Mouse (Mus musculus) intestine, embryonic 14.5 days (tissue): ENCODE data around the gene Cntnap5a. TPM values are rescaled to one million over a fixed set of nuclear protein-coding genes. Genes with fewer than 3 reads are reported as not detected.

ENCODE experiments used
- ATAC-seq: fragments of 200-750 bp; cut with Nextera tagmentation; replicated peaks from 2 replicates; pipeline ENCODE4 v1.8.0; 2017; ENCODE audit warnings: low read depth, moderate number of reproducible peaks, moderate TSS enrichment, moderate library complexity; ENCODE audit not compliant: low FRiP score, low TSS enrichment
- DNase-seq: peaks from one replicate; pipeline ENCODE4 v3.0.0-alpha.2; 2018; ENCODE audit warnings: low spot score
- H3K27ac ChIP-seq: fragments of 300-500 bp; sonication (generic); 2 replicates; pipeline ENCODE4 v1.5.1; 2014; ENCODE audit warnings: low read depth, mild to moderate bottlenecking, control low read depth
- H3K27me3 ChIP-seq: fragments of 300-500 bp; sonication (generic); replicated peaks from 2 replicates; pipeline ENCODE4 v1.6.1; 2014; ENCODE audit warnings: low read length, control low read depth; ENCODE audit not compliant: control insufficient read depth, insufficient read depth
- H3K36me3 ChIP-seq: fragments of 300-500 bp; sonication (generic); 2 replicates; pipeline ENCODE4 v1.6.1; 2014; ENCODE audit warnings: low read length, control low read depth; ENCODE audit not compliant: control insufficient read depth, insufficient read depth
- H3K4me1 ChIP-seq: fragments of 300-500 bp; sonication (generic); replicated peaks from 2 replicates; pipeline ENCODE4 v1.6.1; 2014; ENCODE audit warnings: low read length, control low read depth, mixed read lengths; ENCODE audit not compliant: control insufficient read depth, insufficient read depth
- H3K4me2 ChIP-seq: fragments of 300-500 bp; sonication (generic); 2 replicates; pipeline ENCODE4 v1.6.1; 2014; ENCODE audit warnings: low read length
- H3K4me3 ChIP-seq: fragments of 300-500 bp; sonication (generic); 2 replicates; pipeline ENCODE4 v1.5.1; 2014; ENCODE audit warnings: low read depth, low read length, control low read depth, mixed read lengths
- H3K9ac ChIP-seq: fragments of 300-500 bp; sonication (generic); 2 replicates; pipeline ENCODE4 v1.6.1; 2014; ENCODE audit warnings: mild to moderate bottlenecking, low read length
- H3K9me3 ChIP-seq: fragments of 300-500 bp; sonication (generic); 2 replicates; pipeline ENCODE4 v1.6.1; 2016; ENCODE audit warnings: low read length, control low read depth; ENCODE audit not compliant: control insufficient read depth
- WGBS: fragments of 180-500 bp; shearing (Covaris S2); extraction: QIAGEN DNeasy Blood & Tissue Kit; methylation state at CpG from one replicate; pipeline ENCODE4 v1.1.7; 2014; 5-methylcytosine and 5-hydroxymethylcytosine counted together
- polyA plus RNA-seq: library from polyadenylated mRNA; unstranded; fragments of >200 nt; fragmentation: Nextera tagmentation; extraction: Ambion mirVana; gene quantifications from 2 replicates; pipeline ENCODE4 v1.2.1, GENCODE M21; 2014

The Cntnap5a gene
- polyA plus RNA-seq, 1 experiment from 2014 or later, result 0.08 TPM

DNA sequence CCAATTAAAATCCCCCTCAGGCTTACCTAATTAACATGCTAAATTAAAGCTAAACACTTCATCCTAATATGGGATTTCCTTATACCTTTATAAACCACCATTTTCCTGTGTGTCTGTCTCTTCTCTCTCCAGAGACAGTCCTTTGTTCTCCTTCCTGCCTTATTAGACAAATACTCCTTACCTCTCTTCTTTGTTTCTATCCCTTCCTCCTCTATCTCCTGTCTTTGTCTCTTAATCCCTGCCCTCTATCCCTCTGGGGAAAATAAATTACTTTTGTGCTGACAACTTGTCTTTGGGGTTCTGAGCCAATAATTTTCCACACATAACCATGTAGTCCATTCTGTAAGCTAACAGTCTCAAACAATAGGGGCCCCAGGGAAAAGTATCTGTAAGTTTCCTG lies 556.0 kb downstream of the Cntnap5a start:
- Histone ChIP-seq H3K27me3 (no peaks in the 10 kb centered on the region), H3K9me3 (no peaks in the 10 kb centered on the region), H3K9ac (no peak overlapping the region), H3K4me1 (no peaks in the 10 kb centered on the region), H3K27ac (no peak overlapping the region), H3K36me3 (no peaks in the 10 kb centered on the region), H3K4me3 (no peak overlapping the region), H3K4me2 (no peak overlapping the region)
- no peak for DNase-seq
- ATAC-seq, result no peak

DNA sequence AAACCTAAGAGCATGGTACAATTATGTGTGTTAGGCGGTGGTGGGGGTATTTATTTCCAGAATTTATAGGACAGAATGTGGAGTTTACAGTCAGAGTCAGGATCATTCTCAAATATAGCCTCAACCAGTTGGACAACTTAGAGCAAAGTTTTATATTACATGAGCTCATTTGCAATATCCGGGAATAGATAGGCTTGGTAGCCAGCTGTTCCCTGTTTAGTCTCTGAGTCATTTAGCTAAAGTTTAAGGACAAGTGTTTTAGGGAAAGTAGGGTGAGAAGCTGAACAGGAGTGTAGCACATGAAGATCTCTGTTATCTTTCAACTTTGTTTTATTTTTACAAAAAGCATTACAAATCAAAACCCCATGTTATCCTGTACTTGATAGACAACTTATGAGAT lies 559.3 kb downstream of the Cntnap5a start:
- H3K4me2 ChIP-seq, result no peak overlapping the region
- H3K27me3 ChIP-seq, result no peaks in the 10 kb centered on the region
- 76% methylated on average over 2 of the region's 2 CpGs for WGBS
- H3K36me3 ChIP-seq, result no peaks in the 10 kb centered on the region
- ATAC-seq, result no peak
- no peak overlapping the region for H3K4me3 ChIP-seq
- no peak for DNase-seq
- H3K9me3 ChIP-seq, result no peaks in the 10 kb centered on the region
- H3K27ac ChIP-seq, result no peak overlapping the region
- H3K4me1 ChIP-seq, result no peaks in the 10 kb centered on the region
- H3K9ac ChIP-seq, result no peak overlapping the region

DNA sequence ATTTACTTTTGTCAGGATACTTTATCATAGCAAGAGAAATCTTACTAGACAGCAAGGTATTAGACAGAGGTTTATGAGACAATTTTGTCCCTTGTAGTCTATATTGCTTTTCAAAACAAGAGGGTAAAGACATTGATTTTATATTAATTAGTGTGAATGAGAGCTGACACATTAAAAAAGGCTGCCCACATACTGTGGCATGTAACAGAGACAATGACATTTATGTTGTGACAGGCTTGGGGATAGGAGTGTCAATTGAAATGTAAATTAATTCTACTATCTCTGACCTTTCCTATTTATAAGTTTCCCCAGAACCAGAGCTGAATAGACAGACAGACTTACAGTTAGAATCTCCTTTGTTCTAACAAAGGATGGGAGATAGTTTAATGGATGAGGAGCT lies 596.6 kb downstream of the Cntnap5a start:
- Histone ChIP-seq H3K36me3 (no peaks in the 10 kb centered on the region), H3K27me3 (no peaks in the 10 kb centered on the region), H3K27ac (no peak overlapping the region), H3K4me3 (no peak overlapping the region), H3K9ac (no peak overlapping the region), H3K9me3 (no peaks in the 10 kb centered on the region), H3K4me1 (no peaks in the 10 kb centered on the region), H3K4me2 (no peak overlapping the region)
- ATAC-seq, result no peak
- no peak for DNase-seq

DNA sequence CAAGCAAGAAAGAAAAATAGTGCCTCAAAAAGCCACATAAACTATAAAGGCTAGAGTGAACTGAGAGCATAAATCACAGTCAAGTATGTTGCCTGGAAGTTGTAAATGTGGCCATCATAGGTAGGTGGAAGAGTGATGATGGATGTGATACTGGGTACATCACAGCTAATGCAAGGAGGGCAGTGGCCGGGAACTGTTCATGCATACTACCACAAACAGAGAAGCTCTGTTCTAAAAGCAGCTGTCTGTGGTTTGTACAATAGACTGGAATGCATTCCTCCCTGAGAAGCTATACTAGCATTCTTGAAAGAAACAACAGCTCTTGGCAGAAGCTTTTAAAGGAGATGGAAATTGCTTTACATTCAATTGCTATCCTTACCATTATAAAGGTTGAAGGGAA lies 599.4 kb downstream of the Cntnap5a start:
- DNase-seq (no peak), ATAC-seq (no peak)
- Histone ChIP-seq H3K9ac (no peak overlapping the region), H3K9me3 (no peaks in the 10 kb centered on the region), H3K4me3 (no peak overlapping the region), H3K27ac (no peak overlapping the region), H3K36me3 (no peaks in the 10 kb centered on the region), H3K4me2 (no peak overlapping the region), H3K27me3 (no peaks in the 10 kb centered on the region), H3K4me1 (no peaks in the 10 kb centered on the region)
- 52% methylated on average over 1 of the region's 1 CpGs for WGBS

DNA sequence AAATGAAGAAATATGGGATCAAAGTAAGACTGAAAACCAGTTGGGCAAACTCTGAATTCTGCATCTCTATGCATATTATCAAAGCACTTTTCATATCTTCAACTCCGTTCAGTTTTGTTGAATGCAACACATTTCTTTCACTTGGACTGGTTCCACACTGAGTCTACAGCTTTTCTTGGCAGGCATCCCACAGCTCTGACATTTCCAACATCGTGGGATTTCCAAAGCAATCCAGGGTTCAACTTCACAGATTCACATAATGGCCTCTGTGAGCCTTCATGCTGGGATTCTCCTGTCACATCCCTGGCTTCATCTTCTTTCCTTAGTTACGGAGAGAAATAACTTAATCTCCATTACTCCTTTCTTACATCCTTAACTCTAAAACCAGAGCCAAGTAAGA lies 622.0 kb downstream of the Cntnap5a start:
- H3K4me2 ChIP-seq, result no peak overlapping the region
- DNase-seq (peak; percentile 56), ATAC-seq (no peak)
- H3K27ac ChIP-seq, result no peak overlapping the region
- H3K4me1 ChIP-seq, result no peaks in the 10 kb centered on the region
- H3K4me3 ChIP-seq, result no peak overlapping the region
- H3K36me3 ChIP-seq, result no peaks in the 10 kb centered on the region
- H3K9me3 ChIP-seq, result no peaks in the 10 kb centered on the region
- 42% methylated on average over 3 of the region's 3 CpGs for WGBS
- no peaks in the 10 kb centered on the region for H3K27me3 ChIP-seq
- H3K9ac ChIP-seq, result no peak overlapping the region

DNA sequence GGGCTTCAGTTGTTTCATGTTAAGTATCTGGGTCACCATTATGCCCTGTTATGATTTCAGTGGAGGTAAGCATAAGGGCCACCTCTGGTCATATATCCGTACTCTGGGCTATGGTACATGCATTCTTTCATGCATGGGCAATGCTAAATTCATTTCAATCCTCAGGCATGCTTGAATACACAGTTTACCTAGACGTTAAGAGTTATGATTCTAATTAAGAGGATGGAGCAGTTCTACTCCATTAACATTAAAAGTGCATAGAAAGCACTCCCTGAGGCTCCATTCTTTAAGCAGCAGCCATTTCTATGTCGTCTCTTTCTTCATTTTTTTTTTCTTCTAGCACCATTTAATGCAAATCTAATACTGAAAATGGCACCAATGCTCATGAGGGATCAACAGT lies 627.0 kb downstream of the Cntnap5a start:
- H3K27ac ChIP-seq, result no peak overlapping the region
- WGBS, result 74% methylated on average over 3 of the region's 3 CpGs
- no peak overlapping the region for H3K4me2 ChIP-seq
- no peaks in the 10 kb centered on the region for H3K4me1 ChIP-seq
- H3K4me3 ChIP-seq, result no peak overlapping the region
- no peak overlapping the region for H3K9ac ChIP-seq
- H3K36me3 ChIP-seq, result no peaks in the 10 kb centered on the region
- DNase-seq (no peak), ATAC-seq (no peak)
- no peaks in the 10 kb centered on the region for H3K9me3 ChIP-seq
- no peaks in the 10 kb centered on the region for H3K27me3 ChIP-seq

DNA sequence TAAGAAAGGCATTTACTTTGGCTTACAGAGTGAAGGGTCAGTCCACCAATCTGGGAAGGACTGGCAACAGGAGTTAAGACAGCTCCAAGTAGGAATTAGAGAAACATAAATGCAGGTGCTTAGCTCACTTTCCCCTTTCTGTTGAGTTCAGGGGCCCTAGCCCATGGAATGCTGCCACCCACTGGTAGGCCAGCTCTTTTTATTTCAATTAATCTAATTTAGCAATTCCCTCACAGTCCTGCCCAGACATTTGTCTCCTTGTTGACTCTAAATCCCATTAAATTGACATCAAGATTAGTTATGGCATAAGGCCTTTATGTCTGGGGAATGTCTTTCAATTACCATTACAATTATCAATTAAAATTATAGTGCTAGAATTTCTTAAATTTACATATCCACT lies 628.7 kb downstream of the Cntnap5a start:
- ATAC-seq, result no peak
- DNase-seq, result no peak
- Histone ChIP-seq H3K36me3 (no peaks in the 10 kb centered on the region), H3K4me2 (no peak overlapping the region), H3K4me1 (no peaks in the 10 kb centered on the region), H3K9me3 (no peaks in the 10 kb centered on the region), H3K27me3 (no peaks in the 10 kb centered on the region), H3K27ac (no peak overlapping the region), H3K9ac (no peak overlapping the region), H3K4me3 (no peak overlapping the region)

DNA sequence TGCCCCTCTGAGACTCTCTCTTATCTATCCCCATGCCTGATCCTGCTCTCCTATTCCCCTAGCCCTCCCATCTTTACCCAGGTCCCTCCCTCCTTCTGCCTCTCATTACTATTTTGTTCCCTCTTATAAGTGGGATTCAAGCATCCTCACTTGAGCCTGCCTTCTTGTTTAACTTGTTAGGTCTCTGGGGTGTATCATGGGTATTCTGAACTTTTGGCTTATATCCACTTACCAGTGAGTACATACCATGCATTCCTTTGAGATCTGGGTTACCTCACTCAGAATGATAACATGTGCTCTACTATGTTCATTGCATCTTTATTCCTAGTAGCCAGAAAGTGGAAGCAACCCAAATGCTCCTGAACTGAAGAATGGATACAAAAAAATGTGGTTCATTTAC lies 639.9 kb downstream of the Cntnap5a start:
- Histone ChIP-seq H3K4me3 (no peak overlapping the region), H3K27me3 (no peaks in the 10 kb centered on the region), H3K4me2 (no peak overlapping the region), H3K9ac (no peak overlapping the region), H3K4me1 (no peaks in the 10 kb centered on the region), H3K36me3 (no peaks in the 10 kb centered on the region), H3K9me3 (no peaks in the 10 kb centered on the region), H3K27ac (no peak overlapping the region)
- DNase-seq (no peak), ATAC-seq (no peak)

DNA sequence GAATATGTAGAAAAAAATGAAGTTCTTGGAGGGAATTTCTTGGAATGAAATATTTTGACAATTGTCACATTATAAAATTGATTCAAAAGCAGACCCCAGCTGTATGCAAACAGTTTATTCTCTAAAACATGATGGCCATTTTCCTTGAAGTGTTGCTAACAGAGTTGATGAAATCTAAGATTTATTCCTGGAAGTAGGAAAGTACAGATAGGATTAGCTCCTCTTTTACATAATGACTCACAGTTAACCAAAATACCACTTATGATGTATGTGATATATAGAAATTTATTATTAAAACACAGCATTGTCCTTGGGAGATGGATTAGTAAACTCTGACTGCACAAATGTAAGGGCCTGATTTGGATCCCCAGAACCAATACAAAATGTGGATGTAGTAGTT lies 669.1 kb downstream of the Cntnap5a start:
- H3K27ac ChIP-seq, result no peak overlapping the region
- DNase-seq (no peak), ATAC-seq (no peak)
- H3K27me3 ChIP-seq, result no peaks in the 10 kb centered on the region
- H3K4me1 ChIP-seq, result no peaks in the 10 kb centered on the region
- no peaks in the 10 kb centered on the region for H3K9me3 ChIP-seq
- no peak overlapping the region for H3K4me2 ChIP-seq
- H3K36me3 ChIP-seq, result no peaks in the 10 kb centered on the region
- H3K4me3 ChIP-seq, result no peak overlapping the region
- H3K9ac ChIP-seq, result no peak overlapping the region
